Mouse (Mus musculus): ENCODE results near the gene Zbtb38.

Gene Zbtb38

GRCm38 (mm10) chr9:96752603-96753114 lies at the start of gene Zbtb38:
TSS of gene Zbtb38 (minus strand) at chr9:96752831.
- DNase-seq (ENCODE audit: low spot score in 2 of 2), result peak; percentile 67 to 80

- no peak for DNase-seq (ENCODE audit: low spot score in 2 of 2)
Observed at GRCm38 (mm10) chr9:96800131-96800825, 47.6 kb upstream of the Zbtb38 start.

- no peak for DNase-seq (ENCODE audit: low spot score in 2 of 2)
Observed at GRCm38 (mm10) chr9:96797311-96797710, 44.7 kb upstream of the Zbtb38 start.

- DNase-seq (ENCODE audit: low spot score in 2 of 2), result peak in 1 of 2 experiments; percentile 20
Observed at GRCm38 (mm10) chr9:96795399-96795928, 42.8 kb upstream of the Zbtb38 start.

- DNase-seq (ENCODE audit: low spot score in 2 of 2), result no peak
Observed at GRCm38 (mm10) chr9:96794601-96795000, 42.0 kb upstream of the Zbtb38 start.

GRCm38 (mm10) chr9:96792543-96792942 lies 39.9 kb upstream of the Zbtb38 start:
- DNase-seq (ENCODE audit: low spot score in 2 of 2), result no peak

- no peak for DNase-seq (ENCODE audit: low spot score in 2 of 2)
Observed at GRCm38 (mm10) chr9:96790389-96791007, 37.9 kb upstream of the Zbtb38 start.

- no peak for DNase-seq (ENCODE audit: low spot score in 2 of 2)
Observed at GRCm38 (mm10) chr9:96789906-96790305, 37.3 kb upstream of the Zbtb38 start.

- no peak for DNase-seq (ENCODE audit: low spot score in 2 of 2)
Observed at GRCm38 (mm10) chr9:96787797-96788196, 35.2 kb upstream of the Zbtb38 start.

- no peak for DNase-seq (ENCODE audit: low spot score in 2 of 2)
Observed at GRCm38 (mm10) chr9:96785871-96786342, 33.3 kb upstream of the Zbtb38 start.

- no peak for DNase-seq (ENCODE audit: low spot score in 2 of 2)
Observed at GRCm38 (mm10) chr9:96785187-96785586, 32.6 kb upstream of the Zbtb38 start.

GRCm38 (mm10) chr9:96783667-96784066 lies 31.0 kb upstream of the Zbtb38 start:
- DNase-seq (ENCODE audit: low spot score in 2 of 2), result no peak

GRCm38 (mm10) chr9:96783258-96783657 lies 30.6 kb upstream of the Zbtb38 start:
- no peak for DNase-seq (ENCODE audit: low spot score in 2 of 2)

GRCm38 (mm10) chr9:96782062-96782461 lies 29.4 kb upstream of the Zbtb38 start:
- no peak for DNase-seq (ENCODE audit: low spot score in 2 of 2)

GRCm38 (mm10) chr9:96773146-96773545 lies 20.5 kb upstream of the Zbtb38 start:
- DNase-seq (ENCODE audit: low spot score in 2 of 2), result no peak

GRCm38 (mm10) chr9:96770443-96770842 lies 17.8 kb upstream of the Zbtb38 start:
- no peak for DNase-seq (ENCODE audit: low spot score in 2 of 2)

- no peak for DNase-seq (ENCODE audit: low spot score in 2 of 2)
Observed at GRCm38 (mm10) chr9:96769651-96770050, 17.0 kb upstream of the Zbtb38 start.

GRCm38 (mm10) chr9:96767874-96768273 lies 15.2 kb upstream of the Zbtb38 start:
- no peak for DNase-seq (ENCODE audit: low spot score in 2 of 2)

- no peak for DNase-seq (ENCODE audit: low spot score in 2 of 2)
Observed at GRCm38 (mm10) chr9:96766078-96766477, 13.4 kb upstream of the Zbtb38 start.

GRCm38 (mm10) chr9:96765410-96765809 lies 12.8 kb upstream of the Zbtb38 start:
- DNase-seq (ENCODE audit: low spot score in 2 of 2), result no peak

- no peak for DNase-seq (ENCODE audit: low spot score in 2 of 2)
Observed at GRCm38 (mm10) chr9:96763847-96764631, 11.4 kb upstream of the Zbtb38 start.

- DNase-seq (ENCODE audit: low spot score in 2 of 2), result no peak
Observed at GRCm38 (mm10) chr9:96763025-96763424, 10.4 kb upstream of the Zbtb38 start.

Data from urinary bladder, adult 18-20 months (tissue).